Mouse (Mus musculus) Patski (cell line): ENCODE results near the gene Gpr171. TPM values are rescaled to one million over a fixed set of nuclear protein-coding genes. Genes with fewer than 3 reads are reported as not detected.

Experiments used
- ATAC-seq: fragments of 100-300 bp; one replicate; pipeline ENCODE4 v1.8.0; 2021
- CTCF ChIA-PET: fragments of 350-600 bp; sonication (Branson Sonifier 250); formaldehyde crosslinking; loops from one replicate; lab custom pipeline; 2022; ENCODE audit warnings: inconsistent platforms; lab: Charles Lee
- POLR2A ChIA-PET: fragments of 350-600 bp; sonication (Branson Sonifier 250); formaldehyde crosslinking; loops from one replicate; lab custom pipeline; 2022; ENCODE audit warnings: antibody characterized with exemption, inconsistent platforms; lab: Charles Lee
- DNase-seq: peaks from one replicate; pipeline ENCODE4 v3.0.0-alpha.2; 2011; ENCODE audit warnings: low read depth, low spot score
- H3K27me3 ChIP-seq: fragments of 371-371 bp; one replicate; pipeline ENCODE4 v1.5.1; 2021
- CTCF ChIP-seq: fragments of 100-300 bp; IDR thresholded peaks from one replicate; pipeline ENCODE4 v1.5.1; 2021
- in situ Hi-C: fragments of 300-500 bp; cut with MboI; formaldehyde crosslinking; loops from 3 replicates; pipeline ENCODE4 v1.11.1; 2018; ENCODE audit warnings: low pct_unique_long_range_greater_than_20kb, mixed read lengths
- polyA plus RNA-seq: library from polyadenylated mRNA; unstranded; gene quantifications from one replicate; pipeline ENCODE4 v1.2.3, GENCODE M21; 2021

The Gpr171 gene
- polyA plus RNA-seq, 1 experiment from 2014 or later = not detected

- TF ChIP-seq CTCF = no peak
- ATAC-seq = no peak
- in situ Hi-C loops = no loop called here
- DNase-seq = no peak
- ChIA-PET POLR2A (no interaction called here), CTCF (interaction anchor here (1.2 kb wide), 1 partner anchor 9 kb away, joined by 3 read pairs; no protein-coding TSS in a partner anchor)
- no peaks in the 10 kb centered on the region for H3K27me3 ChIP-seq
These were observed 34.5 kb upstream of the Gpr171 start for GRCm38 (mm10) chr3:59135911-59136653.

DNA sequence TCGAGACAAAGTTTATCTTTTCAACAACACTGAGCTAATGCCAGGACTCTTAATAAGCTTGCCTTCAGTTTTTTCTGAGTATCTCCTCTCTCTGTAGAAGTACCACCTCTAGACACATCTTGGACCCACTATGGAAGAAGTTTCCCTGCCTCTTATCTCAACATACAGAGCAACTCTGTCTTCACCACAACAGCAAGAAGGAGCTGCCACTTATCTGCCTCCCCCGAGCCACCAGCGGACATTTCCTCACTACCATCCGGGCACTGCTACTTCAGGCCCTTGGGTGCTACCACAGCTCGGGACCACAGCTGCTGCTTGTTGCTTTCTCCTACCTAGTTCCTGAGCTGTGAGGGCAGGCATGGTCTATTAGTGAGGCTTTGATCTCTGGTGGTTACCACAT, 31.6 kb upstream of the Gpr171 start:
- ATAC-seq (no peak), DNase-seq (no peak)
- no peaks in the 10 kb centered on the region for H3K27me3 ChIP-seq
- CTCF ChIA-PET = interaction anchor here (1.1 to 2.9 kb wide), 5 partner anchors 13 to 33 kb away, joined by 3 to 20 read pairs (median 4); no protein-coding TSS in a partner anchor
- in situ Hi-C loops = no loop called here
- POLR2A ChIA-PET = interaction anchor here (1.0 kb wide), 1 partner anchor 22 kb away, joined by 3 read pairs; no protein-coding TSS in a partner anchor
- no peak for TF ChIP-seq CTCF

DNA sequence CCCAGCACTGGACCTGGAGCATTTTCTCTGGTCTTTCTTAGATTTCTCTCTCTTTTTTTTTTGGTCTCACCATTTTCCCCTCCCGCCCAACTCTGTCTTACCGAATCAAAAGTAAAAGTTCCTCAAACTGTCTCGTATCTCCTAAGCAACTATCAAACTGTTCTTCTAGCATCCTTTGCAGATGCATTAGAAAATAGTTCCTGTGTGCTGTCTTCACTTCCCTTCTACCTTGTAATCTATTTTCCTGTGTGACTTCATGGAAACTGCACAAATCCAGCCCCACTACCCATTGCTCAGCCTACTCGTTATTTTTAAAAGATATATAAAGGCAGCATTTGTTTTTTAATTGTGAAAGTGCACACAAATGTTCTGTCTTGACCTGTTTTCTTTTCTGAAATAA, 30.3 kb upstream of the Gpr171 start:
- ATAC-seq (no peak), DNase-seq (no peak)
- in situ Hi-C loops = no loop called here
- ChIA-PET CTCF (interaction anchor here (1.0 to 1.4 kb wide), 2 partner anchors 17 to 18 kb away, joined by 3 to 4 read pairs; no protein-coding TSS in a partner anchor), POLR2A (no interaction called here)
- no peak for TF ChIP-seq CTCF
- H3K27me3 ChIP-seq = no peaks in the 10 kb centered on the region

- TF ChIP-seq CTCF = no peak
- no peaks in the 10 kb centered on the region for H3K27me3 ChIP-seq
- ChIA-PET CTCF (interaction anchor here (1.0 to 3.0 kb wide), 4 partner anchors 9 to 23 kb away, joined by 3 to 13 read pairs (median 4); partner anchors contain the start of gene P2ry14), POLR2A (no interaction called here)
- DNase-seq (no peak), ATAC-seq (no peak)
- in situ Hi-C loops = no loop called here
These were observed 29.5 kb upstream of the Gpr171 start for GRCm38 (mm10) chr3:59131081-59131480.

DNA sequence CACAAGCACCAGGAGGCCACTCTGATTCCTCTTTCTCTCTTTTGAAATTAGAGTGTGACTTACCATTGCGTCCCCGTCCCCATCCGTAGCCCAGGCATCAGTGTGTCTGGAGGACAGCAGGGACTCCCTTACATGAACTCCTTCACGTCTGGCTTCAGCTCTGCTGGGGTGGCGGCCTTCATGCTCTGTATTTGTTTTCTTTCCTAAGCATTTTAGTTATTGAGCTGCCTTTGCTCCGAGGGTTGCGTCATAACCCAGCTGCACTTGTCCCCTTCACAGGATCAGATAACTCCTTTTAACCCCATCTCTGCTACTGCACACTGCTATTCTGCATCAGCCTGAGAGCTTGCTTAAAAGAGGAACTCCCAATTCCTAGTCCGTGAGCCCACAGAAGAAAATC, 28.8 kb upstream of the Gpr171 start:
- ATAC-seq (no peak), DNase-seq (no peak)
- no peak for TF ChIP-seq CTCF
- in situ Hi-C loops = no loop called here
- CTCF ChIA-PET = interaction anchor here (0.9 to 3.0 kb wide), 5 partner anchors 10 to 24 kb away, joined by 3 to 13 read pairs (median 3); partner anchors contain the start of gene P2ry14
- POLR2A ChIA-PET = no interaction called here
- H3K27me3 ChIP-seq = no peaks in the 10 kb centered on the region

GRCm38 (mm10) chr3:59129547-59129946, 27.9 kb upstream of the Gpr171 start:
- ATAC-seq (no peak), DNase-seq (no peak)
- POLR2A ChIA-PET = no interaction called here
- CTCF ChIA-PET = interaction anchor here (0.9 to 3.0 kb wide), 6 partner anchors 9 to 25 kb away, joined by 3 to 13 read pairs (median 4); partner anchors contain the start of gene P2ry14
- H3K27me3 ChIP-seq = no peaks in the 10 kb centered on the region
- TF ChIP-seq CTCF = no peak
- in situ Hi-C loops = no loop called here

GRCm38 (mm10) chr3:59128681-59129080, 27.1 kb upstream of the Gpr171 start:
- in situ Hi-C loops = no loop called here
- ATAC-seq (no peak), DNase-seq (no peak)
- H3K27me3 ChIP-seq = no peaks in the 10 kb centered on the region
- no peak for TF ChIP-seq CTCF
- ChIA-PET CTCF (interaction anchor here (1.2 to 3.0 kb wide), 4 partner anchors 8 to 18 kb away, joined by 3 to 13 read pairs (median 6); no protein-coding TSS in a partner anchor), POLR2A (no interaction called here)

GRCm38 (mm10) chr3:59125783-59126555, 24.3 kb upstream of the Gpr171 start:
- DNase-seq = no peak
- in situ Hi-C loops = no loop called here

GRCm38 (mm10) chr3:59125022-59125421, 23.4 kb upstream of the Gpr171 start:
- no peak for DNase-seq

More at GRCm38 (mm10) chr3:59125783-59126555, 24.3 kb upstream of the Gpr171 start:
- H3K27me3 ChIP-seq = no peaks in the 10 kb centered on the region
- CTCF ChIA-PET = interaction anchor here (0.9 to 1.5 kb wide), 6 partner anchors 10 to 56 kb away, joined by 3 to 7 read pairs (median 4); no protein-coding TSS in a partner anchor
- POLR2A ChIA-PET = no interaction called here
- TF ChIP-seq CTCF = no peak
- ATAC-seq = no peak

GRCm38 (mm10) chr3:59121780-59122449, 20.3 kb upstream of the Gpr171 start:
- no peak for TF ChIP-seq CTCF
- ATAC-seq (no peak), DNase-seq (no peak)
- ChIA-PET POLR2A (no interaction called here), CTCF (interaction anchor here (0.8 to 3.4 kb wide), 18 partner anchors 8 to 993 kb away, joined by 3 to 27 read pairs (median 10); partner anchors contain the start of gene P2ry14)
- no peaks in the 10 kb centered on the region for H3K27me3 ChIP-seq
- in situ Hi-C loops = loop anchor here (5.0 to 25.0 kb wide), 3 partner anchors 50 to 1390 kb away; no protein-coding TSS in a partner anchor

More at GRCm38 (mm10) chr3:59125022-59125421, 23.4 kb upstream of the Gpr171 start:
- ChIA-PET POLR2A (no interaction called here), CTCF (no interaction called here)
- no peak for TF ChIP-seq CTCF
- in situ Hi-C loops = no loop called here
- ATAC-seq = no peak
- H3K27me3 ChIP-seq = no peaks in the 10 kb centered on the region
